Mouse (Mus musculus): Measurements from ENCODE around the gene Ntrk3. TPM values are rescaled to one million over a fixed set of nuclear protein-coding genes. Genes with fewer than 3 reads are reported as not detected.

Ntrk3 gene
- polyA plus RNA-seq, 1 experiment from 2014 or later: 3.5 TPM

GRCm38 (mm10) chr7:78695200-78695599 lies 42.6 kb downstream of the Ntrk3 start:
- no peak for ATAC-seq (ENCODE audit: insufficient read depth, low FRiP score)

DNA sequence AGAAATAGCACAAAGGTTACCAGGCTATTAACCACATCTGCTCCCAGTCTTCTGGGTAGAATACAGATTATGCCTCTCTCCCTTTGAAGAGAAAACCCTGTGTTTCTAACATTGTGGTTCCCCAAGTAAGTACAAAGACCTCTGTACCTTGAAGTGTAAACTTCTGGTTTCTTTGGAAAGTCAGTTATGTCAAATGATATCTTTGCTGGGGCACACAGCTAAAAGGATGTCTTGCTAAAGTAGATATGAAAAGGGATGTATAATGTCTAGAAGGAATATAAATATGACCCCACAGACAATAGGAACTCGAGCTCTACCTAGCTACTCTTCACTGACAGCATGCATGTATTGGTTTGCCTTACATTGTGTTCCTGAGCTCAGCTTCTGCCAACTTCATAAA lies 44.7 kb downstream of the Ntrk3 start:
- no peak overlapping the region for H3K4me3 ChIP-seq (replicated peaks; ENCODE audit: low read length)
- no peaks in the 10 kb centered on the region for H3K36me3 ChIP-seq (ENCODE audit: control insufficient read depth, insufficient read depth, low read length)
- H3K27ac ChIP-seq (ENCODE audit: low read length): no peak overlapping the region
- H3K27me3 ChIP-seq (ENCODE audit: control insufficient read depth, insufficient read depth, low read length): no peaks in the 10 kb centered on the region
- H3K9ac ChIP-seq (ENCODE audit: low read length): no peak overlapping the region
- H3K4me1 ChIP-seq (ENCODE audit: control insufficient read depth, insufficient read depth, low read length): no peaks in the 10 kb centered on the region
- no peak overlapping the region for H3K4me2 ChIP-seq (ENCODE audit: low read depth, low read length)
- no peak for ATAC-seq (ENCODE audit: insufficient read depth, low FRiP score)
- no peaks in the 10 kb centered on the region for H3K9me3 ChIP-seq (replicated peaks; ENCODE audit: control insufficient read depth, low read length)
- 50% methylated on average over 1 of the region's 1 CpGs for WGBS

More at GRCm38 (mm10) chr7:78695200-78695599, 42.6 kb downstream of the Ntrk3 start:
- no peaks in the 10 kb centered on the region for H3K9me3 ChIP-seq (replicated peaks; ENCODE audit: control insufficient read depth, low read length)
- no peaks in the 10 kb centered on the region for H3K4me1 ChIP-seq (ENCODE audit: control insufficient read depth, insufficient read depth, low read length)
- H3K4me2 ChIP-seq (ENCODE audit: low read depth, low read length): no peak overlapping the region
- no peak overlapping the region for H3K27ac ChIP-seq (ENCODE audit: low read length)
- no peak overlapping the region for H3K4me3 ChIP-seq (replicated peaks; ENCODE audit: low read length)
- no peak overlapping the region for H3K9ac ChIP-seq (ENCODE audit: low read length)
- H3K36me3 ChIP-seq (ENCODE audit: control insufficient read depth, insufficient read depth, low read length): no peaks in the 10 kb centered on the region
- no peaks in the 10 kb centered on the region for H3K27me3 ChIP-seq (ENCODE audit: control insufficient read depth, insufficient read depth, low read length)
- 68% methylated on average over 3 of the region's 3 CpGs for WGBS

DNA sequence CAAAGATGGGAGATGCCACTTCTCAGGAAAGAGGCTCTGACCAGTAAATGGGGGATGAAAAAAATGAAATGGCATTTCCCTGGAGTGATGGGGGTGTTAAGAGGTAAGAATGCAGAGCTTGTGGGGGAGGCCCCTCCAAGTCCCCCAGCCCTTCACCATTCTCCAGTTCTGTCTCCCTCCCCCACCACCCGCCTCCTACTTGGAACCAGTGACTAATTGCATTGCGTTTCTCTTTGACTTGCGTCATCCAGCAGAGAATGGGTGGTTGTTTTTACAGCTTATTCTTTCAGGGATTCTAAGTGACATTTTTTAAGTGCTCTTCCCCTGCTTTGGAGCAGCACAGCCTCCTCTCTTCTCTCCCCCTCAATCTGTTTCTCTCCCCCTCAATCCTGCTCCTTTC lies 46.9 kb downstream of the Ntrk3 start:
- Histone ChIP-seq H3K27ac (ENCODE audit: low read length) (no peak overlapping the region), H3K4me2 (ENCODE audit: low read depth, low read length) (no peak overlapping the region), H3K4me1 (ENCODE audit: control insufficient read depth, insufficient read depth, low read length) (no peaks in the 10 kb centered on the region), H3K9ac (ENCODE audit: low read length) (no peak overlapping the region), H3K36me3 (ENCODE audit: control insufficient read depth, insufficient read depth, low read length) (no peaks in the 10 kb centered on the region), H3K4me3 (replicated peaks; ENCODE audit: low read length) (no peak overlapping the region), H3K27me3 (ENCODE audit: control insufficient read depth, insufficient read depth, low read length) (no peaks in the 10 kb centered on the region), H3K9me3 (replicated peaks; ENCODE audit: control insufficient read depth, low read length) (no peaks in the 10 kb centered on the region)
- no peak for ATAC-seq (ENCODE audit: insufficient read depth, low FRiP score)
- 44% methylated on average over 3 of the region's 3 CpGs for WGBS

- H3K9me3 ChIP-seq (replicated peaks; ENCODE audit: control insufficient read depth, low read length): no peaks in the 10 kb centered on the region
- H3K9ac ChIP-seq (ENCODE audit: low read length): no peak overlapping the region
- no peaks in the 10 kb centered on the region for H3K4me1 ChIP-seq (ENCODE audit: control insufficient read depth, insufficient read depth, low read length)
- H3K36me3 ChIP-seq (ENCODE audit: control insufficient read depth, insufficient read depth, low read length): no peaks in the 10 kb centered on the region
- ATAC-seq (ENCODE audit: insufficient read depth, low FRiP score): no peak
- no peak overlapping the region for H3K4me2 ChIP-seq (ENCODE audit: low read depth, low read length)
- H3K27me3 ChIP-seq (ENCODE audit: control insufficient read depth, insufficient read depth, low read length): no peaks in the 10 kb centered on the region
- no peak overlapping the region for H3K27ac ChIP-seq (ENCODE audit: low read length)
- 51% methylated on average over 6 of the region's 6 CpGs for WGBS
- H3K4me3 ChIP-seq (replicated peaks; ENCODE audit: low read length): no peak overlapping the region
Measured at GRCm38 (mm10) chr7:78684943-78685342, 52.9 kb downstream of the Ntrk3 start.

DNA sequence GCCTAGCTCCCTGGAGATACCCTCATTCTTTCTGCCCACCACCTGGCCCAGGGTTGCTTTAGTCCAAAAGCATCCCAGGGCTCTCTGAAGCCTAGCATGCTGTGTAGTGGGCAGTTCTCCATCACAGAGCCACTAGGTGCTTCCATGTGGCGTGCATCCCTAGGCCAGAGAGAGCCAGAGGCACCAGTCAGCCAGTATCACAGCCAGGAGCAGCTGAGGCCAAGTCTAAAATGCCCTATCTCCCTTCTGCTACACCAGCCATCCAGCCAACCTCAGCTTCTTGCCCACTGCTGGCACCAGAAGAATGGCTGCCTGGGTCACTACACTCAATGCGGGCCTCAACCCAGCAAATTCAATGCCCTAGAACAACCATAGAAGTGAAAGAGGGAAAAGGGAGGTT lies 56.9 kb downstream of the Ntrk3 start:
- ATAC-seq (ENCODE audit: insufficient read depth, low FRiP score): no peak
- H3K9ac ChIP-seq (ENCODE audit: low read length): no peak overlapping the region
- no peak overlapping the region for H3K4me2 ChIP-seq (ENCODE audit: low read depth, low read length)
- no peaks in the 10 kb centered on the region for H3K36me3 ChIP-seq (ENCODE audit: control insufficient read depth, insufficient read depth, low read length)
- H3K4me1 ChIP-seq (ENCODE audit: control insufficient read depth, insufficient read depth, low read length): no peaks in the 10 kb centered on the region
- no peaks in the 10 kb centered on the region for H3K27me3 ChIP-seq (ENCODE audit: control insufficient read depth, insufficient read depth, low read length)
- WGBS: 81% methylated on average over 2 of the region's 2 CpGs
- no peaks in the 10 kb centered on the region for H3K9me3 ChIP-seq (replicated peaks; ENCODE audit: control insufficient read depth, low read length)
- H3K27ac ChIP-seq (ENCODE audit: low read length): no peak overlapping the region
- H3K4me3 ChIP-seq (replicated peaks; ENCODE audit: low read length): no peak overlapping the region

DNA sequence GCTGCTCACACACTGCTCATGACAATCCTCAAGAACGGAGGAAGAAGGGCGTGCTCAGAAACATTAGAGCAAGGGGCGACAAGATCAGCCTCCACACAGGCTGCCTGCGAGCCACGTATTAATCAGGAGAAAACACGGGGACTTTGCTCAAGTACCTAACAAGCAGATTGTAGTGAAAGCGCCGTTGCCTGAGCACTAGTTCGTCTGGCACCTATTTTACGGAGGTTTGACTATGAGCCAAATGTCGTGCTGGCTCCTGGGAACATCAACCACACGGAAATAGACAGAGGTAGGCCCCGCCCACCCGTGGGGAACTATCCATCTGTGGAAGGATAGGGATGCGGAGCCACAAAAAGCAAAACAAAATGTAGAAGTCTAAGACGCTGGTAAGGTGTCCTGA lies 68.4 kb downstream of the Ntrk3 start:
- Histone ChIP-seq H3K4me3 (replicated peaks; ENCODE audit: low read length) (no peak overlapping the region), H3K36me3 (ENCODE audit: control insufficient read depth, insufficient read depth, low read length) (no peaks in the 10 kb centered on the region), H3K27ac (ENCODE audit: low read length) (no peak overlapping the region), H3K4me1 (ENCODE audit: control insufficient read depth, insufficient read depth, low read length) (no peaks in the 10 kb centered on the region), H3K9ac (ENCODE audit: low read length) (no peak overlapping the region), H3K4me2 (ENCODE audit: low read depth, low read length) (no peak overlapping the region), H3K27me3 (ENCODE audit: control insufficient read depth, insufficient read depth, low read length) (no peaks in the 10 kb centered on the region), H3K9me3 (replicated peaks; ENCODE audit: control insufficient read depth, low read length) (no peaks in the 10 kb centered on the region)
- ATAC-seq (ENCODE audit: insufficient read depth, low FRiP score): no peak
- 86% methylated on average over 16 of the region's 16 CpGs for WGBS

GRCm38 (mm10) chr7:78668916-78669315 lies 68.9 kb downstream of the Ntrk3 start:
- no peak for ATAC-seq (ENCODE audit: insufficient read depth, low FRiP score)
- no peak overlapping the region for H3K9ac ChIP-seq (ENCODE audit: low read length)

GRCm38 (mm10) chr7:78668003-78668635 lies 69.7 kb downstream of the Ntrk3 start:
- H3K27me3 ChIP-seq (ENCODE audit: control insufficient read depth, insufficient read depth, low read length): no peaks in the 10 kb centered on the region
- ATAC-seq (ENCODE audit: insufficient read depth, low FRiP score): no peak
- H3K4me1 ChIP-seq (ENCODE audit: control insufficient read depth, insufficient read depth, low read length): no peaks in the 10 kb centered on the region
- no peak overlapping the region for H3K4me3 ChIP-seq (replicated peaks; ENCODE audit: low read length)
- no peak overlapping the region for H3K27ac ChIP-seq (ENCODE audit: low read length)
- no peak overlapping the region for H3K9ac ChIP-seq (ENCODE audit: low read length)
- 69% methylated on average over 6 of the region's 6 CpGs for WGBS
- H3K4me2 ChIP-seq (ENCODE audit: low read depth, low read length): no peak overlapping the region
- H3K36me3 ChIP-seq (ENCODE audit: control insufficient read depth, insufficient read depth, low read length): no peaks in the 10 kb centered on the region
- H3K9me3 ChIP-seq (replicated peaks; ENCODE audit: control insufficient read depth, low read length): no peaks in the 10 kb centered on the region

More at GRCm38 (mm10) chr7:78668916-78669315, 68.9 kb downstream of the Ntrk3 start:
- Histone ChIP-seq H3K4me2 (ENCODE audit: low read depth, low read length) (no peak overlapping the region), H3K4me1 (ENCODE audit: control insufficient read depth, insufficient read depth, low read length) (no peaks in the 10 kb centered on the region), H3K36me3 (ENCODE audit: control insufficient read depth, insufficient read depth, low read length) (no peaks in the 10 kb centered on the region), H3K9me3 (replicated peaks; ENCODE audit: control insufficient read depth, low read length) (no peaks in the 10 kb centered on the region), H3K27ac (ENCODE audit: low read length) (no peak overlapping the region), H3K27me3 (ENCODE audit: control insufficient read depth, insufficient read depth, low read length) (no peaks in the 10 kb centered on the region), H3K4me3 (replicated peaks; ENCODE audit: low read length) (no peak overlapping the region)
- WGBS: 91% methylated on average over 6 of the region's 6 CpGs

GRCm38 (mm10) chr7:78660832-78661231 lies 77.0 kb downstream of the Ntrk3 start:
- H3K4me1 ChIP-seq (ENCODE audit: control insufficient read depth, insufficient read depth, low read length): no peaks in the 10 kb centered on the region
- H3K4me2 ChIP-seq (ENCODE audit: low read depth, low read length): no peak overlapping the region
- no peaks in the 10 kb centered on the region for H3K27me3 ChIP-seq (ENCODE audit: control insufficient read depth, insufficient read depth, low read length)
- H3K9me3 ChIP-seq (replicated peaks; ENCODE audit: control insufficient read depth, low read length): no peaks in the 10 kb centered on the region
- no peaks in the 10 kb centered on the region for H3K36me3 ChIP-seq (ENCODE audit: control insufficient read depth, insufficient read depth, low read length)
- H3K9ac ChIP-seq (ENCODE audit: low read length): no peak overlapping the region
- no peak overlapping the region for H3K4me3 ChIP-seq (replicated peaks; ENCODE audit: low read length)
- 65% methylated on average over 7 of the region's 7 CpGs for WGBS
- H3K27ac ChIP-seq (ENCODE audit: low read length): no peak overlapping the region
- no peak for ATAC-seq (ENCODE audit: insufficient read depth, low FRiP score)

All from stomach, embryonic 16.5 days (tissue).